Mouse (Mus musculus): ENCODE data around the gene Neb. TPM values are rescaled to one million over a fixed set of nuclear protein-coding genes. Genes with fewer than 3 reads are reported as not detected.

Neb gene
- 0.34 and 0.43 TPM in 2 replicates for polyA plus RNA-seq (2021; fragmentation: Nextera tagmentation)
- long read RNA-seq, experiment 1, partial matches to known transcripts: 4 of 4 reads
- long read RNA-seq, experiment 1, other reads (novel, unspliced or antisense): 0 of 4 reads
- long read RNA-seq, experiment 2: 0 reads

GRCm38 (mm10) chr2:52378448-52378804, at the start of gene Neb:
Neb (minus strand) TSS chr2:52378474.

DNA sequence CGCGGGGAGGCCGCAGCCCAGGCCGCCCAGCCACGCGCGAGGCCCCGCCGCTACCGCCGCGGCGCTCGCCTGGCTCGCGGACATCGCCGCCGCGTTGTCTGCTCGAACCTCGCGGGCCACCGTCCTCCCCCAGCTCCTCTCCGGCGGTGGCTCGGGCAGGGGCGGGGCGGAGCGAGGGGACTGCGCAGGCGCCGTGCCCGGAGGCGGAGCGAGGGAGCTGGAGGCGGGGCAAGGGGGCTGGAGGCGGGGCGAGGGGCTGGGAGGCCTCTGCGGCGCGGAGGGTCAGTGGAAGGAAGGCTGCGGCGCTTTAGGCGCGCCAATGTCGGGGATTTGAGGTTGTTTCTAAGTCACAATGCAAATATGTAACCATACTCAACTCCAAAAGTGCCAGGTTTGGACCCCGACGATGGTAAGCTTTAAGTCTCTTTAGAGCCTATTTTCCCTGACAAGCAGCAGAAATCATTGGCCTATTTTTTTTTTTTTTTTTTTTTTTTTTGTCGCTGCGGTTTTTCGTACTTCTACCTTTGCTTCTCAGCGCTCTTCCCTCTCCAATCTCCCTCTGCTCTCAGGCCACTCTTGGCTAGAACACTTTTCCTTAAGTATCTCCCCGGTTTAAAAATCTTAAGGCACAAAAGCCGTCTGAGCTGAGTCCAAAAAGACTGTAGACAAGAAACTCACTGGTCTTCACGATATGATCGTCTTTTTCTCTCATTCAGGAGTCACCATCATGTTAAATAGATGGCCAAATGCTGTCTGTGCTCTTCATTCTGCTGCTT, 46.7 kb upstream of the Neb start, which contains the start of gene Arl5a:
Gene Arl5a, minus strand, starts transcription at position 155 of the 776 bp plus-strand sequence.

Small RNA genes lying within 50 kb of the gene (microRNA-seq; reads per million reads assigned to microRNA genes)
- not detected for gene Gm22095

Other genes starting within 250 kb of the Neb start
- gene Arl5a, start 46.4 kb upstream of the Neb start, polyA plus RNA-seq (2021; fragmentation: Nextera tagmentation): 7.0 and 8.4 TPM in 2 replicates

Measured in layer of hippocampus, adult 6 months (tissue).